Mouse (Mus musculus): ENCODE data around the gene Ppp2r5c. TPM values are rescaled to one million over a fixed set of nuclear protein-coding genes. Genes with fewer than 3 reads are reported as not detected.

Gene Ppp2r5c
- polyA plus RNA-seq, 1 experiment from 2014 or later: 168 TPM

Other genes starting within 250 kb of the Ppp2r5c start
- 0.39 and 0.45 TPM in 2 replicates for gene Dio3, start 168.1 kb upstream of the Ppp2r5c start, polyA plus RNA-seq (2014; fragmentation: Nextera tagmentation; extraction: Ambion mirVana)
- 67.7 and 70.6 TPM in 2 replicates for gene Dync1h1, start 154.3 kb downstream of the Ppp2r5c start, polyA plus RNA-seq (2014; fragmentation: Nextera tagmentation; extraction: Ambion mirVana)
- gene 1700001K19Rik, start 235.5 kb downstream of the Ppp2r5c start, polyA plus RNA-seq (2014; fragmentation: Nextera tagmentation; extraction: Ambion mirVana): not detected in 2 replicates